Mouse (Mus musculus): ENCODE data around the gene Ripor2. TPM values are rescaled to one million over a fixed set of nuclear protein-coding genes. Genes with fewer than 3 reads are reported as not detected.
A peak's percentile ranks its signal among the peaks of the same experiment; 100 is the strongest.
"Not testable (repeated sequence)": the region's sequence is repeated elsewhere in the genome, so short reads cannot be mapped to it uniquely, and the experiment has no call there.

The Ripor2 gene
- polyA plus RNA-seq, 1 experiment from 2014 or later = 16.5 TPM

DNA sequence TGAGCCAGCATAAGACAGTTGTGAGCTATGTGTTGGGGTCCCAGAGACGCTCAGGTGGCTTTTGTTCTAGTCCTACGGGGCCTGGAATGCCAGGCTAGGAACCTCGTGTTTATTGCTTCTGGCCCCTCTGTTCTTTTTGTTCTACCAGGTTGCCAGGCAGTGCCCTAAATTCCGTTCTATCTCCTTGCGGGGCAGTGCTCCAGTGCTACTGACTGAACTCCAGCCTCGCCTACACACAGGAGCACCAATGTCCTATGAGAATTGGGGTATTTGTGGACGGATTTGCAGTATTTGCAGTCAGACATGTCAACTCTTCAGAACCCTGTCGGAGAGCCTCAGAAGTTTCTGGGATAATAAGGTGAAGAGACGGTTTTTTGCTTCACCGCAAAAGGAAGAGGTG, 159.0 kb downstream of the Ripor2 start, which contains the start of gene Armh2:
Gene Armh2 (plus strand): TSS at position 205 of the 400 bp plus-strand sequence.
- no peak within 1 kb of the TSS for H3K9ac ChIP-seq
- no peaks in the 10 kb centered on the region for H3K9me3 ChIP-seq
- 71% methylated on average over 10 of the region's 10 CpGs for WGBS
- ATAC-seq (ENCODE audit: low FRiP score, low read depth) = no peak
- H3K4me2 ChIP-seq (replicated peaks) = no peak within 1 kb of the TSS
- H3K4me3 ChIP-seq = no peak within 1 kb of the TSS
- H3K36me3 ChIP-seq = no peaks in the 10 kb centered on the region
- H3K27me3 ChIP-seq (replicated peaks) = no peaks in the 10 kb centered on the region
- no peak within 1 kb of the TSS for H3K27ac ChIP-seq
- H3K4me1 ChIP-seq = no peaks in the 10 kb centered on the region

DNA sequence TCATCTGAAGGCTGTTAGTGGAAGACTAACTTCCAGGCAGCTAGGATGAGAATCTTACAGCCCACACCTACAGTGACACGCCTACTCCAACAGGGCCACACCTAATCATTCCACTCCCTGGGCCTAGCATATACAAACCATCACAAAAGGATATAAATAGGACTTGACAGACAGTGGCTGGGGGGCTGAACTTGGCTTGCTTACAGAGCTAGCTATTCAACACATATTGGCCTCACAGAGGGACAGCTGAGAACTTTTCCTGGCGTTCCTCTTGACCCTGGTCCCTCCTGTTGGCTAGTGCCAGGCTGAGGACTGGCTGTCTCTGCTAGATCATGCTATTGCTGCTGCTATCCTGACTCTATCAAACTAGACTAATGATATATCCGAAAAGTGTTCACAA, 165.8 kb downstream of the Ripor2 start:
- Histone ChIP-seq H3K4me3 (no peak overlapping the region), H3K9me3 (no peaks in the 10 kb centered on the region), H3K27me3 (replicated peaks) (no peaks in the 10 kb centered on the region), H3K27ac (no peak overlapping the region), H3K9ac (no peak overlapping the region), H3K4me1 (no peaks in the 10 kb centered on the region), H3K4me2 (replicated peaks) (no peak overlapping the region), H3K36me3 (peaks cover 11% of the 10 kb centered on the region)
- no peak for ATAC-seq (ENCODE audit: low FRiP score, low read depth)
- WGBS = 92% methylated on average over 3 of the region's 3 CpGs

DNA sequence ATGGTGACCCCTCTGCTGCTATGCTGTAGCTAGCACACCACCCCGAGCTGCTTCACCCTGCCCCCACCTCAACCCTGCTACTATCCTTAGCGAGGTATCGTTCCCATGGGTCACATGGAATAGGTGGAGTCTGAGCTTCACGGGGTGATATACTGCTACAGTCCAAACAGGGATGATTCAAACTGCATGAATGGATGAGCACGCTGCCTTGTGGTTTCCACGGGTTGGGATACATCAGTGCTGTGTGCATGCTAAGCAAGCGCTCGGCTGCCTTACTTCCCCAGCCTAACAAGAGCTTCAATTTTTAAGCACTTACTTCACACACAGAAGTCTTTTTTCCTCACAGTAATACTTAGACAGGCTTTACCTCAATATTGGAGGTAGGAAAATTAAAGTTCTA, 168.8 kb downstream of the Ripor2 start:
- H3K4me1 ChIP-seq = no peaks in the 10 kb centered on the region
- no peak overlapping the region for H3K4me2 ChIP-seq (replicated peaks)
- H3K9ac ChIP-seq = no peak overlapping the region
- ATAC-seq (ENCODE audit: low FRiP score, low read depth) = no peak
- no peak overlapping the region for H3K27ac ChIP-seq
- 88% methylated on average over 8 of the region's 8 CpGs for WGBS
- no peak overlapping the region for H3K4me3 ChIP-seq
- H3K36me3 ChIP-seq = peaks cover 28% of the 10 kb centered on the region
- H3K27me3 ChIP-seq (replicated peaks) = no peaks in the 10 kb centered on the region
- H3K9me3 ChIP-seq = no peaks in the 10 kb centered on the region

DNA sequence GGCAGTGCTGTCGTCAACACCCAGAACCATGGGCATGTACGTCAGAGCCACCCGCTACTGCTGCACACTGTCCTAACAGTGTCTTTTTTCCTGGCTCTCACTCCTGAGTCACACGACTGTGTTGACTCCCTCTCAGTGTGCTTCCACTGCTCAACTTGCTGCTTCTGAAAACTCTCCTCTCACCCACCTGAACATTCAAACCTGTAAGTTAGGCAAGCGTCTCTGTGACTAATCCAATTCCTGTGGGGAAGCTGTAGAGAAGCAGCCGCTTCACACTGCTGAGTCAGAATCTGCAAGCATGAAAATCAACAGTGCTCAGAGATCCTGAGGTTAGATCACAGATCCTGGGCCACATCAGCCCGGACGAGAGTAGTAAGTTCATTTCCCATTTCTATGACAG, 169.4 kb downstream of the Ripor2 start:
- Histone ChIP-seq H3K4me2 (replicated peaks) (no peak overlapping the region), H3K27me3 (replicated peaks) (no peaks in the 10 kb centered on the region), H3K9ac (no peak overlapping the region), H3K4me1 (no peaks in the 10 kb centered on the region), H3K27ac (no peak overlapping the region), H3K36me3 (peaks cover 30% of the 10 kb centered on the region), H3K4me3 (no peak overlapping the region), H3K9me3 (no peaks in the 10 kb centered on the region)
- WGBS = 92% methylated on average over 8 of the region's 8 CpGs
- no peak for ATAC-seq (ENCODE audit: low FRiP score, low read depth)

DNA sequence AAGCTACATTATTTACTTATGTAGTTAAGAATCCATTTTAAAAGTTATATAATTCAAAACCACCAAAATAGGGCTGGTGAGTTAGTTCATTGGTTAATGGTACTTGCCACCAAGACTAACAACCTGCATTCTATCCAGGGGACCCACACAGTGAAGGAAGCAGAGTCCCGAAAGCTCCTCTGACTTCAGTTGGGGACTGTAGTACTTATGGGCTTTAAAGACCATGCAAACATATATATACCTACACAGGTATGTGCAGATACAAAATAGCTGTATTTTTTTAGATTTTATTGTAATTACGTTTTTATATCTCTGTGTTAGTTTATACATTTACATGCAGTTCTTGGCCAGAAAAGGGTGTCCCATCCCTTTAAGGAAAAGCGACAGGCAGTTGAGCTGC, 174.8 kb downstream of the Ripor2 start:
- no peaks in the 10 kb centered on the region for H3K9me3 ChIP-seq

DNA sequence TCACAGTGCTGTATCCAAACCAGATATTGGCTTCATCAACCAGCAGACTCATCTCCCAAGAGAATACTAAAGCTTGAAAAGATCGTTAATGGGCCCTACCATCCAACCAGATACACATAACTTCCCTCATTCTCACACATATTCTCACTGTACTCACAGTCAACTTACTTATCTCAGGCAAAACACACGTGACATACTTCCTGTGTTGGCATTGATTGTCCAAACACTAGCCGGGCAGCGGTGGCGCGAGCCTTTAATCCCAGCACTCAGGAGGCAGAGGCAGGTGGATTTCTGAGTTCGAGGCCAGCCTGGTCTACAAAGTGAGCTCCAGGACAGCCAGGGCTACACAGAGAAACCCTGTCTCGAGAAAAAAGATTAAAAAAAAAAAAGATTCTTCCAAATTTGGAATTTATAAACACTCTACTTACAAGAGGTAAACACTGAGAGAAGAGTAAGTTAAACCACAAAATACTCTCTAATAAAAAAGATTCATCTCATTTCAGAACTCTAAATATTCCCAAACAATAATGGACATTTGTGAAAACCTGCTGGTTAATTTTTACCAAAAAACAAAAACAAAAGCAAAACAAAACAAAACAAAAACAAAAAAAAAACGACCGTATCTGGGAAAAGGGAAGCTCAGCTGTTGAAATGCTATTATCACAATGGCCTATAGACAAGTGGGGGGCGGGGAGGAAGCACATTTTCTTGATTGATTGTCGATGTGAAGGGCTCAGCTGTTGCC, 176.0 kb downstream of the Ripor2 start:
- no peak overlapping the region for H3K4me2 ChIP-seq (replicated peaks)
- H3K4me1 ChIP-seq = no peaks in the 10 kb centered on the region; the same call in 1 of the 2 replicates
- 89% methylated on average over 12 of the region's 12 CpGs for WGBS
- H3K4me3 ChIP-seq = no peak overlapping the region
- no peaks in the 10 kb centered on the region for H3K27me3 ChIP-seq (replicated peaks)
- H3K9me3 ChIP-seq = no peaks in the 10 kb centered on the region
- peaks cover 21% of the 10 kb centered on the region for H3K36me3 ChIP-seq
- H3K9ac ChIP-seq = no peak overlapping the region
- no peak overlapping the region for H3K27ac ChIP-seq
- no peak for ATAC-seq (ENCODE audit: low FRiP score, low read depth)

More for the DNA sequence above, 174.8 kb downstream of the Ripor2 start:
- Histone ChIP-seq H3K9ac (no peak overlapping the region), H3K4me1 (no peaks in the 10 kb centered on the region), H3K36me3 (peaks cover 24% of the 10 kb centered on the region), H3K4me3 (no peak overlapping the region), H3K4me2 (replicated peaks) (no peak overlapping the region), H3K27ac (no peak overlapping the region), H3K27me3 (replicated peaks) (no peaks in the 10 kb centered on the region)
- ATAC-seq (ENCODE audit: low FRiP score, low read depth) = no peak
- WGBS = 93% methylated on average over 3 of the region's 3 CpGs

DNA sequence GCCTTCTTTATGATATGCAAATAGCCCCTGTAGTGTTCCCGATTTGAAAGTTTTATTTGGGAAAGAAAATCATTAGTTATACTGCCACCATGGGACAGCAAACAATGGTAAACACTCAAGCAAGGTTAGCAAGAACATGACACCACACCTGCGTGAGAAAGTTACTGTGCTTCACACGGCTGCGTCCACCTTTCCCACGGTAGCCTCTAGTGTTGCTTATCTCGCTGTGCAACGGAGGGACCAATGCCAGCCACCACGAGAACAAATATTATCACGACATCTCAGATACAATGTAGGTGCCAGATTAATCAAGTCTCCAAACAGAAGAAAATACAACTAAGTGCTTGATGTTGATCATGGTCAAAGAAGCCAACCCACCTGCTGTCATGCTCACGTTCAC, 177.5 kb downstream of the Ripor2 start:
- no peaks in the 10 kb centered on the region for H3K9me3 ChIP-seq
- H3K36me3 ChIP-seq = peaks cover 15% of the 10 kb centered on the region; the same call in 1 of the 2 replicates
- H3K4me3 ChIP-seq = no peak overlapping the region
- no peaks in the 10 kb centered on the region for H3K27me3 ChIP-seq (replicated peaks)
- WGBS = 95% methylated on average over 10 of the region's 10 CpGs
- H3K4me1 ChIP-seq = no peaks in the 10 kb centered on the region; the same call in 1 of the 2 replicates
- no peak overlapping the region for H3K4me2 ChIP-seq (replicated peaks)
- no peak overlapping the region for H3K9ac ChIP-seq
- ATAC-seq (ENCODE audit: low FRiP score, low read depth) = no peak
- no peak overlapping the region for H3K27ac ChIP-seq

DNA sequence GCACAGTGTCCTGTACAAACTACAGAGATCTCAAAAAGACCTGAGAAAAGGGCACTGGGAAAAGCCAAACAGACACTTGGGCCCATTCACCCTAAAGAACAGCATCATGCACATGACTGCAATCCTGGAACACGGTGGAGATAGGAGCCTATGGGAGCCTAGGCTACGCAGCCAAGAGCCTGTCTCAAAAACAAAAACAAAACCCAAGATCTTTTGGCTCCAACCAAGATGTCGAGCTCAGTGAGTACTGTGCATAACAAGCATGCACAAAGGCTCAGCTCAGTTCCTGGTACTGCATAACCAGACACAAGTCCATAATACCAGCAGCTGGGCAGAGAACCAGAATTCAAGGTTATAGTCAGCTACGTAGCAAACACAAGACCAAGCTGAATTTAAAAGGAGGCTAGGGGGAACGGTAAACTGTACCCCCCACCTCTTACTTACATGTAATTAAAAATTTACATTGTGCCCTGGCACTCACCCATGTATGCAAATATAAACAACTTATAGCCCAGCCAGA, 178.4 kb downstream of the Ripor2 start:
- no peak overlapping the region for H3K27ac ChIP-seq
- H3K4me1 ChIP-seq = no peaks in the 10 kb centered on the region; the same call in 1 of the 2 replicates
- 0 out of 2 replicates have a peak, but pooled peaks cover 8% of the 10 kb centered on the region for H3K36me3 ChIP-seq
- peak overlapping the region; percentile 64 for H3K4me2 ChIP-seq (replicated peaks)
- WGBS = 77% methylated on average over 5 of the region's 5 CpGs
- no peaks in the 10 kb centered on the region for H3K9me3 ChIP-seq
- no peak for ATAC-seq (ENCODE audit: low FRiP score, low read depth)
- H3K4me3 ChIP-seq = no peak overlapping the region
- H3K27me3 ChIP-seq (replicated peaks) = no peaks in the 10 kb centered on the region
- no peak overlapping the region for H3K9ac ChIP-seq

DNA sequence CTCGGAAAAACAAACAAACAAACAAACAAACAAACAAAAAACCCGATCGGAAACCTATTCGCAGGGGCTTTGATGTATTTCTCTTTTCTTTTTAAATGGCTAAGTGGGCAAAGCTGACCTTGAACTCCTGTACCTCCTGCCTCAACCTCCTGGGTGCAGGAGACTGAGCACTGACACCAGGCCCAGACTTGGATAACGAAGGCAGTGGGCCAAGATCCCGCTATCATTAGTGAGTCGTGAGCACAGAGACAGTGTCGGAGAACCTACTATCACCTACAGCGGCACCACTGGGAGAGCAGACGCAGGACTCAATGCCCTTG, 179.1 kb downstream of the Ripor2 start:
- Histone ChIP-seq H3K27me3 (replicated peaks) (no peaks in the 10 kb centered on the region), H3K4me1 (no peaks in the 10 kb centered on the region; the same call in 1 of the 2 replicates), H3K4me2 (replicated peaks) (peak overlapping the region; percentile 64), H3K9me3 (no peaks in the 10 kb centered on the region), H3K36me3 (0 out of 2 replicates have a peak, but pooled peaks cover 2% of the 10 kb centered on the region), H3K27ac (no peak overlapping the region), H3K4me3 (peak overlapping the region; percentile 86), H3K9ac (no peak overlapping the region)
- WGBS = 8% methylated on average over 10 of the region's 10 CpGs
- no peak; the same call in 1 of the 2 replicates for ATAC-seq (ENCODE audit: low FRiP score, low read depth)

DNA sequence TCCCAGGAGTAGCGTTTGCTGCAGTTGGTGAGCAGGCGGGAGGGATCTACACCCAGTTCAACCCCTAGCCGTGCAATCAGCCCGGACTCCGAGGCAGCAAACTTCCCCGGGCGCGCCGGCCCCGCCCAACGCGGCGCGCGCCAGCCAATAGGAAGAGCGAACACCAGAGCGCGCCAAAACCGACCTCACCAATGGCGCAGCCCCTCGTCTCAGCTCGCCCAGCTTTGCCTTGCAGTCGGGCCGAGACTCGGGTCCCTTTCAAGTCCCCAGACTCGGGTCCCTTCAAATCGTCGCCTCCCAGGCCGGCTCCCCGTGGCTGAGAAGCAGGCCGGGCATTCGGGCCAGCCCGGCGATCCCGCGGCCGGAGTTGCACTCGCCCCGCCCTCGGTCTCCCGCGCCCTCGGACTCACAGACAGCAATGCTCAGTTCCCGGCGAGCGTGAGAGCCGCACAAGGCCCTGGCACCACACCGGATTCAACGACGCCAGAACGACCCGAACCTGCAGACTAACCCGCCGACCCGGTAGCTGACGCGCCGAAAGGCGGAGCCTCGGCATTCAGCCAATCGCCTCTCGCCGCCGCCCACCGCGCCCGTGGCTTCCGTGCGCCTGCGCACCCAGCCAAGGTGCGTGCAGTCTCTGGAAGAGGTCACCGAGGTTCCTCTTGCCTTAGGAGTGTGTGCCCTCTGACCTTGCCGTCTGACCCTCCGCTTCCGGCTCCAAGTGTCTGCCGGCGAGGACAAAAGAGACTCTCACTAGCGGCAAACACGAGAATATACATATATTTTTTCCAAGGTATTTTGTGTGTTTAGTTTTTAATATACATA, 179.6 kb downstream of the Ripor2 start, which contains the start of gene Gmnn:
Gene Gmnn (minus strand): TSS at position 521 of the 825 bp plus-strand sequence.
- no peaks in the 10 kb centered on the region for H3K9me3 ChIP-seq
- H3K27me3 ChIP-seq (replicated peaks) = no peaks in the 10 kb centered on the region
- under 1% methylated on average over 79 of the region's 79 CpGs for WGBS
- H3K4me2 ChIP-seq (replicated peaks) = peak within 1 kb of the TSS; percentile 64
- H3K4me3 ChIP-seq = peak within 1 kb of the TSS; percentile 86
- 0 out of 2 replicates have a peak, but pooled peaks cover 2% of the 10 kb centered on the region for H3K36me3 ChIP-seq
- 0 out of 2 replicates have a peak within 1 kb of the TSS, but pooled peaks have one; percentile 26 for H3K27ac ChIP-seq
- ATAC-seq (ENCODE audit: low FRiP score, low read depth) = peak; percentile 98
- H3K9ac ChIP-seq = peak within 1 kb of the TSS; percentile 69
- H3K4me1 ChIP-seq = no peaks in the 10 kb centered on the region; the same call in 1 of the 2 replicates

DNA sequence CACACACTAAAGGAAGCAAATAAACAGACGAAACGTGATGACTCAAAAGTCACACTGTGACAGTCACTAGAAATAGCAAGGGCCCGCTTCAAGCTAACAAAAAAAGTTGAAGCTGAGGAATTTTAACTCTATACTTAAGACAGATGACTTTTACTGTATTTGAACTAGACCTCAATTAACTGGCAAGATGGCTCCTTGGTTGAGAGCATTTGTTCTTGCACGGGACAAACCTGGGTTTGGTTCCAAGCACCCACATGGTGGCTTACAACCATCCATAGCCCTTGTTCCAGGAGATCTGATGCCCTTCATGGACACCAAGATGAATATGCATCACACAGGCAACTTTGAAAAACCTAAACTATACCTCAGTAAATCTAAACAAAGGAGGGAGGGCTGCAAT, 180.3 kb downstream of the Ripor2 start:
- Histone ChIP-seq H3K9ac (peak overlapping the region; percentile 69), H3K4me1 (no peaks in the 10 kb centered on the region; the same call in 1 of the 2 replicates)
- 52% methylated on average over 4 of the region's 4 CpGs for WGBS

DNA sequence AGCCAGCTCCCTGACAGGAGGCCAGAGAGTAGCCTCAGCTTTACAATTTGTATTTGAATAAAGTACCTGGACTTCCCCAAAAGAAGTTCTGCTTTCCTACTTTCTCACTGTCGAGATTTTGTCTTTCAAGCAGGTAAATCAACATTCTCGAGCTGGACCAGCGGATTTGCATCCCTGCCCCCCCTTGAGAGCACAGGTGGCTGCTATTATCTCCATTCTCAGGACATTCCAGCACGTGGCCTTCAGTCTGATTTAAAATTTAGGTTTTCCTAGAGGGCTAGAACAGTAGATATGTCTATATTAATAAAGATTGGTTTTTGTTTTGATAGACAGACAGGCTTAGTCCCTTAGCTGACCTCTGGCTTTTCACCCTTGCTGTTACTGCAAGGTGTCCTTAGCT, 185.8 kb downstream of the Ripor2 start:
- H3K4me1 ChIP-seq; ATAC-seq (ENCODE audit: low FRiP score, low read depth); H3K27me3 ChIP-seq (replicated peaks); H3K9me3 ChIP-seq; H3K9ac ChIP-seq; H3K4me2 ChIP-seq (replicated peaks); H3K27ac ChIP-seq; H3K4me3 ChIP-seq; H3K36me3 ChIP-seq: not testable (repeated sequence)
- WGBS = 77% methylated on average over 4 of the region's 4 CpGs

More for the DNA sequence above, 180.3 kb downstream of the Ripor2 start:
- Histone ChIP-seq H3K4me2 (replicated peaks) (peak overlapping the region; percentile 64), H3K4me3 (peak overlapping the region; percentile 86), H3K27ac (no peak overlapping the region), H3K9me3 (no peaks in the 10 kb centered on the region), H3K27me3 (replicated peaks) (no peaks in the 10 kb centered on the region), H3K36me3 (no peaks in the 10 kb centered on the region)
- ATAC-seq (ENCODE audit: low FRiP score, low read depth) = no peak
